Mouse (Mus musculus): ENCODE measurements at regions not wholly inside any gene's neighbourhood (a gene's known extent, or its start where the extent isn't known, plus 50 kb on each side); places are given as distances from the start of the nearest gene placed in this dataset.
"Not testable (repeated sequence)": the region's sequence is repeated elsewhere in the genome, so short reads cannot be mapped to it uniquely, and the experiment has no call there.

DNA sequence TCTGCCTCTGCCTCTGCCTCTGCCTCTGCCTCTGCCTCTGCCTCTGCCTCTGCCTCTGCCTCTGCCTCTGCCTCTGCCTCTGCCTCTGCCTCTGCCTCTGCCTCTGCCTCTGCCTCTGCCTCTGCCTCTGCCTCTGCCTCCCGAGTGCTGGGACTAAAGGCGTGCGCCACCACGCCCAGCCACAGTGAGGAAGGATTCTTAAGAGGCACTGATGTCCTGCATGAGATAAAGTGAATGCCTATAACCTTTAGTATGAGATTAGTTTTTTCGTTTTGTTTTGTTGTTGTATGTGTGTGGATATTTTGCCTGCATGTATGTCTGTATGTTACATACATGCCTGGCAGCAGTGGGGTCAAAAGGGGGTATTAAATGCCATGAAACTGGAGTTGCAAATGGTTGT is 63.2 kb downstream of the Hlx start:
- H3K4me2 ChIP-seq; H3K9me3 ChIP-seq (replicated peaks); ATAC-seq; H3K4me3 ChIP-seq; H3K4me1 ChIP-seq; H3K36me3 ChIP-seq (ENCODE audit: poor library complexity, severe bottlenecking); H3K27ac ChIP-seq; H3K27me3 ChIP-seq; H3K9ac ChIP-seq: not testable (repeated sequence)
- WGBS: 91% methylated on average over 5 of the region's 5 CpGs

DNA sequence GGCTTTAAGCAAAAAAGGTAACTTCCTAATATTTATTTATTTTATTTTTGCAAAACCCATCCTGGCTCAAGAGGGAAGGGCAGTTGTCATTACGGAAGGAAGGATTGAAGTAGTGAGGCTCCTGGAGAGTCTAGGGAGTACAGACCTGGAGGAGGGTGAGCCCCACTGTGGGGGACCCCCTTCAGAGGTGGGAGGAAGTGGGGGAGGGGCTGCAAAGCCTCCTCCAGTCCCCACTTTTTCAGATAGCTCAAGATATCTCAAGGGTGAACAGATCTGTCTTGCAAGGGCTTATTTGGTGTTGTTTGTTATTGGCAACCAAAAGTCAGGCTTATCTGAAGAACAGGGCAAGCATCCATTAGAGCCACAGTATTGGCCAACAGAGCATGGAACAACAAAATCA is 64.0 kb downstream of the Hlx start:
- ATAC-seq: no peak
- Histone ChIP-seq H3K27ac (no peak overlapping the region), H3K27me3 (no peaks in the 10 kb centered on the region), H3K4me1 (no peaks in the 10 kb centered on the region), H3K36me3 (ENCODE audit: poor library complexity, severe bottlenecking) (no peaks in the 10 kb centered on the region), H3K9ac (no peak overlapping the region), H3K4me3 (no peak overlapping the region), H3K4me2 (no peak overlapping the region), H3K9me3 (replicated peaks) (no peaks in the 10 kb centered on the region)
- WGBS: 65% methylated on average over 1 of the region's 1 CpGs

DNA sequence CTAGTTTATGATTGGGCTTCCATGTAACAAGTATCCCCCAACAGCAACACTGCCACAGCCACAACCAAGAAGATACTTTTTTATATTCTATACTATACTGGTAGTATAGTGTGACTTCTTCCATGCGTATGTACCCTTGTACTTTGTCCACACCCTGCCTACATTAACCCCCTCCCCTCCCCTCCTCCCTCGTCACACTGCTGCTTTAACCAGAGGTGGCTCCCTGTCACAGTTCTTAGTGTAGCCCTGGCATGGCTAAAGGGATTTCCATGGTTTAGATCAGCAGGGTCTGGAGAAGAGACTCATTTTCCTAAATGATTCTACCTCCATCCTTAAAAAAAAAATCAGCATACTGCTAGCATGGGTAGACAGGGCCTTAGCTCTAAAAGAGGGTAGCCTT is 64.4 kb downstream of the Hlx start:
- ATAC-seq: no peak
- H3K4me1 ChIP-seq: no peaks in the 10 kb centered on the region

GRCm38 (mm10) chr1:184665243-184665642 is 67.2 kb downstream of the Hlx start:
- H3K27me3 ChIP-seq: no peaks in the 10 kb centered on the region
- no peak overlapping the region for H3K4me2 ChIP-seq
- no peak overlapping the region for H3K27ac ChIP-seq
- H3K4me1 ChIP-seq: no peaks in the 10 kb centered on the region
- H3K9me3 ChIP-seq (replicated peaks): no peaks in the 10 kb centered on the region
- WGBS: 77% methylated on average over 12 of the region's 12 CpGs
- no peak overlapping the region for H3K4me3 ChIP-seq
- no peak overlapping the region for H3K9ac ChIP-seq
- ATAC-seq: no peak
- no peaks in the 10 kb centered on the region for H3K36me3 ChIP-seq (ENCODE audit: poor library complexity, severe bottlenecking)

More for the DNA sequence above, 64.4 kb downstream of the Hlx start:
- no peaks in the 10 kb centered on the region for H3K27me3 ChIP-seq
- no peak overlapping the region for H3K4me2 ChIP-seq
- no peaks in the 10 kb centered on the region for H3K9me3 ChIP-seq (replicated peaks)
- H3K36me3 ChIP-seq (ENCODE audit: poor library complexity, severe bottlenecking): no peaks in the 10 kb centered on the region
- H3K4me3 ChIP-seq: no peak overlapping the region
- H3K9ac ChIP-seq: no peak overlapping the region
- H3K27ac ChIP-seq: no peak overlapping the region
- WGBS: 76% methylated on average over 2 of the region's 2 CpGs

DNA sequence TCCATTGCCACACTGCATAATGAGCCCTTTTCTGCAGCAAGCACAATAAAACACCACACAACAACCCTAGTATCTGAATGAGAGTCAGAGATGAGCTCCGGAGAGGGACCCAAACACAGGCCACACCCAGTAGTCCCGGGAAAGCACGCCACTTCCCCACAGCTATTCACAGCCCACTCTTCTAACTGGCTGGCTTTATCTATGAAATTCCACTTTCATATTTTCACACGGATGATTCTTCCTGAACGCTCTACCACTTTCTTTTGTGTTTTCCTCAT is 68.4 kb downstream of the Hlx start:
- H3K9ac ChIP-seq: no peak overlapping the region
- H3K4me2 ChIP-seq: no peak overlapping the region
- no peak overlapping the region for H3K4me3 ChIP-seq
- ATAC-seq: no peak
- no peak overlapping the region for H3K27ac ChIP-seq
- no peaks in the 10 kb centered on the region for H3K36me3 ChIP-seq (ENCODE audit: poor library complexity, severe bottlenecking)
- H3K4me1 ChIP-seq: no peaks in the 10 kb centered on the region
- 57% methylated on average over 5 of the region's 5 CpGs for WGBS
- H3K9me3 ChIP-seq (replicated peaks): no peaks in the 10 kb centered on the region
- no peaks in the 10 kb centered on the region for H3K27me3 ChIP-seq

DNA sequence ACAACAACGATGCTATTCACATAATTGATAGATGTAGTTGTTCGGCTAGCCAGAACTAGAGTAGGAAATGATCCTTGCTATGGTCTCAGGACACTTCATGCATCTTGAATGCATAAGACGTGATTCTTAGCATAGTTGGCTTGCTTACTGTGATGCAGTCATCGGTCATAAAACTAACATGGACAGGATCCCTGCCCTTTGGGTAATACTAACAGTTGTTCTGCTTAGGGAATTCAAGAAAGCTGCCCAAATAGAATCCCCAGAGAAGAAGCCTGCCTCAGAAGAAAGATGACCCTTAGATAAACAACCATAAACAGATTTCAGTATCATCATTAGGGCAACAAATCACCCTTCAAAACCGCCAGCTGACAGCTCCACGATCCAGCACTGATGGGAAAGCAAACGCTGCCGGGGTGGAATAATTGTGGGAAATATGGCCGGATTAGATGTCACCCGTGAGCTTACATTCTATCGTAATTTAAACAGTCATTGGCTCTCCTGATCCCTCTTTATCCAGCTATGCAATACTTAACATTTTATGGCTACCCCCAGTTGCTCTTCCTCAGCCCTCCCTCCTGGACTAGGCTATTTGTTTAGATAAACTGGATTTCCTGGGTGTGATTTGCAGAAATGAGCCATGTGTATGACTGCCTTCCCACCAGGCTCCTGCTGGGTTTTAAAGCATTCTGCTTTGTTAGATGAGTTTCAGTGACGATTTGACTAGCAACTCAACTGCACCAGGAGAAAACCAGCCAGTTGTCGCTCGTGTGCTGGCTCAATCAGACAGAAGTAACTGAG is 68.9 kb downstream of the Hlx start:
- Histone ChIP-seq H3K9me3 (replicated peaks) (no peaks in the 10 kb centered on the region), H3K9ac (no peak overlapping the region), H3K4me2 (no peak overlapping the region), H3K4me1 (no peaks in the 10 kb centered on the region), H3K36me3 (ENCODE audit: poor library complexity, severe bottlenecking) (no peaks in the 10 kb centered on the region), H3K27ac (no peak overlapping the region), H3K27me3 (no peaks in the 10 kb centered on the region), H3K4me3 (no peak overlapping the region)
- 68% methylated on average over 14 of the region's 14 CpGs for WGBS
- ATAC-seq: no peak

GRCm38 (mm10) chr1:184650541-184651105 is 81.8 kb downstream of the Hlx start:
- Histone ChIP-seq H3K4me1 (no peaks in the 10 kb centered on the region), H3K27me3 (no peaks in the 10 kb centered on the region), H3K36me3 (ENCODE audit: poor library complexity, severe bottlenecking) (no peaks in the 10 kb centered on the region), H3K27ac (no peak overlapping the region), H3K4me3 (no peak overlapping the region), H3K9ac (no peak overlapping the region), H3K9me3 (replicated peaks) (peaks cover 7% of the 10 kb centered on the region; the same call in 1 of the 2 replicates), H3K4me2 (no peak overlapping the region)
- no peak for ATAC-seq
- WGBS: 89% methylated on average over 4 of the region's 4 CpGs

DNA sequence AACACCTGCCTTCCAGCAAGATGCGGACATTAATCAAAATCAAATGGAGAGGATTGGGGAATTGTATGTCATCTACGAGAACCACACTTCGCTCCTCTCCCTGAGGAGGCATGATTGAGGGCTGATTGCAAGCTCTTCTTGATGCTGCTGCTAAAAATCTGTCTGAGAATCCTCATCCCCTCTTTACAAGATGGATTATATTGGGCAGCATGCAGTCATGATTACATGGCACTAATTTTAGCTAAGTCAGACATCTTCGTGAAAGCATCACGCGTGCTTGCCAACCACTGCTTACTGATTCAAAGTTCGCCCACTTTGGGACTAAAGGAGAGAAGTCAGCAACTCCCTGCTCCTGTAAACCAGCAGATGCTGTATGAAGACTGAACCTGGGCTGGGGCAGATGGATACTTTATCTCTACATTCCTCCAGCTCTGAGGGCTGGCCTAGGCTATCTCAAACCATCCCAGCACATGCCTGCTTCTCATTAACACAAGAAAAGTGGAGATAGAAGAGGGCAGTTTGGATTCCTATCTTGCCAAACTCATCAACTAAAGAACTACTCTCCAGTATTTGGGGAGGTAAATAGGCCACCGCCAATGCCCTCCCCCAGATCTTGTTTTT is 84.4 kb downstream of the Hlx start:
- Histone ChIP-seq H3K4me3 (no peak overlapping the region), H3K9ac (no peak overlapping the region), H3K27me3 (no peaks in the 10 kb centered on the region), H3K27ac (no peak overlapping the region), H3K9me3 (replicated peaks) (peaks cover 7% of the 10 kb centered on the region; the same call in 1 of the 2 replicates), H3K4me2 (no peak overlapping the region), H3K36me3 (ENCODE audit: poor library complexity, severe bottlenecking) (no peaks in the 10 kb centered on the region), H3K4me1 (no peaks in the 10 kb centered on the region)
- WGBS: 93% methylated on average over 8 of the region's 8 CpGs
- no peak for ATAC-seq

DNA sequence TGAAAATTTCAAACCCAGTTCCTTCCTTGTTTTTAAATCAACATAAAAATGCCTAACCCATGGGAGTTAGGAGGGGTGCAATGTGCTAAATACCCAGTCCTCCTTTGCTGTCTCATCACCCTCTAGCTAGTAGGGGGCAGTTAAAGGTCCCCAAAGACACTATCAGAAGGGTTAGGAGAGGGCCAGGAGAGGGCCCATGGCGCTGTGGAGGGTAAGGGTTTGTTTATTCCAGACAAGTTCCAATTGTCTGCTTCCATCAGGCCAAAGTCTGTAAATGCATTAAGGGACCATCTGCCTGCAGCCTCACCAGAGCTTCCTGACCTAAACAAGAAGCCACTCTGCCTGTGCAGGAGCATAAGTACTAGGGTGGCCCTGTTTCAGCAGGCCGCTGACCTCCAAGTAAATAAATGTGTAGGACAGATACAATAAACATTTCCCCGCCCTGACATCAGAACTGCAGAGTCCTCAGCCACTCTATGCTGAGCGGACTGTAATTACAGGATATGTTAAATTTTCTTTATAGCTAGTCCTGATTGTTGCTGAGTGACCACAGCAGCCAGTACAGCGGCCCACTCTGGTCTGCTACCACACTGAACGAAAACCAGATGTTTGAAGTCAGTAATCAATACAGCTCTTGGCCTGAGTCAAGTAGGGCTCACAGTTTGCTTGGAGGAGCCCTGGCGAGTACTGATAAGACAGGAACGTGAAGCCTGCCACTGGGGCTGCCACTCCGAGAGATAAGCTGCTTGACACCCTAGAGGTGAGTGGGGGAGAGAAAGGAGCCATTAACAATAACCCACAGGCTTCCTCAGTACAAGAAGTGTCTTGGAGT is 87.4 kb downstream of the Hlx start:
- H3K9ac ChIP-seq: no peak overlapping the region
- no peak overlapping the region for H3K4me2 ChIP-seq
- WGBS: 59% methylated on average over 9 of the region's 9 CpGs

DNA sequence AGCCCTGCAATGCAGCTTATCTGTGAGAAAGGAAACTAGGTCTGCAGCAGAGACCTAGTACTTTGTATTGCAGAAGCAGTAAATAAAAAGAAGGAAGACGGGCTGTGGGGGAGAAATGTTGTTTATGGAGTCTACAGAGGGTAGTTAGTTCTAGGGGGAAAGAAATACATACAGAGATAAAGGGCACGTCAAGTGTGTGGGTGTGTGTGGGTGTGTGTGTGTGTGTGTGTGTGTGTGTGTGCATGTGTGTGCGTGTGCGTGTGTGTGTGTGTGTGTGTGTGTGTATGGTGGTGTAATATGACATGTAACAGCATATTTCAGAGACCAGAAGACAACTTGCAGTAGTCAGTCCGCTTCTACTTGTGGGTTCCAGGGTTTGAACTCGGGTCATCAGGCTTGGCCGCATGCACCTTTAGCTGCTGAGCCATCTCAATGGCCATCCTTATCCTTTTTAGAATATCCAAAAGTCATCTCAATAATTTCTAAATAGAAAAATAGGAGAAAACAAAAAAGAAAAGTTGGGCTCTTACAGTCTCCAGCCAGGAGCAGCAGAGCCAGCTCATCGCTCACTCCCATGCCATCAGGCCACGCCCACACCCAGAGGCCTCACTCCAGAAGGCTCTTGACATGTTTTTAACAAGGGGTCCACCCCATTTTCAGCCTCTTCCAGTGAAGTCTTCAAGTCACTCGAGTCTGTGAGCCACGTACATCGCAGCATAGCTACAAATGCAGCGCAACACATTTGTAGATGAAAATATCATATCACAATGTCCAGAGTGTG is 101.5 kb downstream of the Hlx start:
- no peaks in the 10 kb centered on the region for H3K9me3 ChIP-seq (replicated peaks)
- no peak for ATAC-seq
- H3K9ac ChIP-seq: no peak overlapping the region
- H3K4me1 ChIP-seq: no peaks in the 10 kb centered on the region
- H3K4me3 ChIP-seq: no peak overlapping the region
- no peak overlapping the region for H3K4me2 ChIP-seq
- H3K36me3 ChIP-seq (ENCODE audit: poor library complexity, severe bottlenecking): no peaks in the 10 kb centered on the region
- no peak overlapping the region for H3K27ac ChIP-seq
- no peaks in the 10 kb centered on the region for H3K27me3 ChIP-seq
- WGBS: 87% methylated on average over 13 of the region's 13 CpGs

More for the DNA sequence above, 87.4 kb downstream of the Hlx start:
- no peaks in the 10 kb centered on the region for H3K36me3 ChIP-seq (ENCODE audit: poor library complexity, severe bottlenecking)
- no peak overlapping the region for H3K27ac ChIP-seq
- peaks cover 7% of the 10 kb centered on the region; the same call in 1 of the 2 replicates for H3K9me3 ChIP-seq (replicated peaks)
- no peak overlapping the region for H3K4me3 ChIP-seq
- no peaks in the 10 kb centered on the region for H3K27me3 ChIP-seq
- H3K4me1 ChIP-seq: no peaks in the 10 kb centered on the region
- ATAC-seq: no peak

DNA sequence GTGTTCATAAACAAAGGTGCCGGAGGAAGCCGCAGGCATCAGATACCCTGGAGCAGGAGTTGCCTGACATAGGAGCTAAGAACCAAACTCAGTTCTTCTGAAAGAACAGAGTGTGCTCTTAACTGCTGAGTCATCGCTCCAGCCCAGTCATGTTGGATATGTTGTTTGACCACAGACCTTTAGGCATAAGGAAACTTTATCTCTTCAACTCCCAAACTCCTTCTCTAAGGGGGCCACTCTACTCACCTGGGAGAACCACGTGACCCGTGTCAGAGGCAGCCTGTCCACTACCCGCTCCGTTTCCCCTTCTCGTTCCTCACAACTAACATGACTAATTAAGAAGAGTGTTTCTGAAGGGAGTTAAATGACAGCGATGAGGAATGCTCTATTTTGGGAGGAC is 103.2 kb downstream of the Hlx start:
- no peaks in the 10 kb centered on the region for H3K4me1 ChIP-seq
- no peak overlapping the region for H3K9ac ChIP-seq
- no peak overlapping the region for H3K27ac ChIP-seq
- H3K36me3 ChIP-seq (ENCODE audit: poor library complexity, severe bottlenecking): no peaks in the 10 kb centered on the region
- no peak overlapping the region for H3K4me2 ChIP-seq
- ATAC-seq: no peak
- 89% methylated on average over 9 of the region's 9 CpGs for WGBS
- H3K4me3 ChIP-seq: no peak overlapping the region
- no peaks in the 10 kb centered on the region for H3K9me3 ChIP-seq (replicated peaks)
- no peaks in the 10 kb centered on the region for H3K27me3 ChIP-seq

Measured in forebrain, embryonic 13.5 days (tissue).